Mouse (Mus musculus) erythroid progenitor cell, adult 5-6 weeks (primary cell): Measurements from ENCODE around the gene Gm7876. TPM values are rescaled to one million over a fixed set of nuclear protein-coding genes. Genes with fewer than 3 reads are reported as not detected.
"Not testable (repeated sequence)": the region's sequence is repeated elsewhere in the genome, so short reads cannot be mapped to it uniquely, and the experiment has no call there.

ENCODE experiments used
- ATAC-seq: replicated peaks from 2 replicates; pipeline ENCODE4 v1.8.0; 2016; ENCODE audit warnings: moderate number of reproducible peaks, mild to moderate bottlenecking, moderate TSS enrichment, inconsistent platforms; ENCODE audit not compliant: poor library complexity, low FRiP score, severe bottlenecking
- total RNA-seq, 2 experiments: library from RNA; stranded (forward) in 1 of 2; stranded (reverse) in 1 of 2; fragments of 150-400 nt in 1 of 2; fragments of 186-747, 209-891 nt in 1 of 2; gene quantifications; 2 replicates each; pipeline versions ENCODE4 v1.2.3 to v1.2.4; 2015 to 2017; ENCODE audit warnings: low replicate concordance in 2 of 2

Gene Gm7876
- total RNA-seq (2015; ENCODE audit: low replicate concordance) (not detected in 2 replicates), total RNA-seq (2017; ENCODE audit: low replicate concordance) (not detected in 2 replicates)

- not testable (repeated sequence) for ATAC-seq
Observed at GRCm38 (mm10) chr14:4708938-4709337, at the start of gene Gm7876. Gene Gm7876, plus strand, starts transcription at chr14:4709238.

GRCm38 (mm10) chr14:4663892-4664291, 45.1 kb upstream of the Gm7876 start, which contains the start of gene Gm3239:
Gene Gm3239, plus strand, starts transcription at chr14:4664192.
- not testable (repeated sequence) for ATAC-seq

- ATAC-seq: not testable (repeated sequence)
Observed at GRCm38 (mm10) chr14:4726038-4726880, 17.2 kb downstream of the Gm7876 start, which contains the start of gene Gm3252. Gene Gm3252, plus strand, starts transcription at chr14:4726775.

Other genes with a start within 250 kb of the Gm7876 start
- gene Gm3182, start 227.5 kb upstream of the Gm7876 start, total RNA-seq (2015; ENCODE audit: low replicate concordance): not detected in 2 replicates
- not detected in 2 replicates for gene Gm3182, start 227.5 kb upstream of the Gm7876 start, total RNA-seq (2017; ENCODE audit: low replicate concordance)
- not detected in 2 replicates for gene Gm3047, start 153.8 kb upstream of the Gm7876 start, total RNA-seq (2015; ENCODE audit: low replicate concordance)
- gene Gm3047, start 153.8 kb upstream of the Gm7876 start, total RNA-seq (2017; ENCODE audit: low replicate concordance): not detected in 2 replicates
- gene Gm8159, start 76.9 kb upstream of the Gm7876 start, total RNA-seq (2015; ENCODE audit: low replicate concordance): not detected in 2 replicates
- not detected in 2 replicates for gene Gm8159, start 76.9 kb upstream of the Gm7876 start, total RNA-seq (2017; ENCODE audit: low replicate concordance)
- gene Gm3239, start 45.0 kb upstream of the Gm7876 start, total RNA-seq (2015; ENCODE audit: low replicate concordance): not detected in 2 replicates
- gene Gm3239, start 45.0 kb upstream of the Gm7876 start, total RNA-seq (2017; ENCODE audit: low replicate concordance): not detected in 2 replicates
- gene Gm3252, start 17.5 kb downstream of the Gm7876 start, total RNA-seq (2015; ENCODE audit: low replicate concordance): not detected in 2 replicates
- gene Gm3252, start 17.5 kb downstream of the Gm7876 start, total RNA-seq (2017; ENCODE audit: low replicate concordance): not detected in 2 replicates
- gene Gm9602, start 67.1 kb downstream of the Gm7876 start, total RNA-seq (2015; ENCODE audit: low replicate concordance): not detected in 2 replicates
- not detected in 2 replicates for gene Gm9602, start 67.1 kb downstream of the Gm7876 start, total RNA-seq (2017; ENCODE audit: low replicate concordance)
- not detected in 2 replicates for gene Gm3269, start 128.9 kb downstream of the Gm7876 start, total RNA-seq (2015; ENCODE audit: low replicate concordance)
- gene Gm3269, start 128.9 kb downstream of the Gm7876 start, total RNA-seq (2017; ENCODE audit: low replicate concordance): not detected in 2 replicates
- not detected in 2 replicates for gene Gm3264, start 146.3 kb downstream of the Gm7876 start, total RNA-seq (2015; ENCODE audit: low replicate concordance)
- not detected in 2 replicates for gene Gm3264, start 146.3 kb downstream of the Gm7876 start, total RNA-seq (2017; ENCODE audit: low replicate concordance)
- not detected in 2 replicates for gene Gm3278, start 183.2 kb downstream of the Gm7876 start, total RNA-seq (2015; ENCODE audit: low replicate concordance)
- not detected in 2 replicates for gene Gm3278, start 183.2 kb downstream of the Gm7876 start, total RNA-seq (2017; ENCODE audit: low replicate concordance)